Mouse (Mus musculus) cortical plate, adult 2 months (tissue): ENCODE results near the gene Usp48. TPM values are rescaled to one million over a fixed set of nuclear protein-coding genes. Genes with fewer than 3 reads are reported as not detected.

ENCODE experiments used
- H3K27ac ChIP-seq: fragments of 200-500 bp; 2 replicates; pipeline ENCODE4 v1.5.1; 2012; ENCODE audit warnings: low read length, control low read depth, inconsistent platforms; ENCODE audit not compliant: insufficient read depth
- H3K4me1 ChIP-seq: fragments of 200-500 bp; 2 replicates; pipeline ENCODE4 v1.6.1; 2011; ENCODE audit warnings: low read length; ENCODE audit not compliant: control insufficient read depth, insufficient read depth
- H3K4me3 ChIP-seq: fragments of 200-500 bp; 2 replicates; pipeline ENCODE4 v1.5.1; 2011; ENCODE audit warnings: mild to moderate bottlenecking, low read length, control low read depth; ENCODE audit not compliant: insufficient read depth
- CTCF ChIP-seq: fragments of 200-500 bp; IDR thresholded peaks from 2 replicates; pipeline ENCODE4 v1.5.1; 2011; ENCODE audit warnings: mild to moderate bottlenecking, control low read depth, low read length; ENCODE audit not compliant: insufficient read depth; ENCODE audit errors: extremely low read depth
- POLR2A ChIP-seq: fragments of 200-500 bp; IDR thresholded peaks from 2 replicates; pipeline ENCODE4 v1.6.1; 2011; ENCODE audit warnings: mild to moderate bottlenecking, low read length, control low read depth; ENCODE audit not compliant: insufficient read depth; ENCODE audit errors: extremely low read depth
- polyA plus RNA-seq: library from polyadenylated mRNA; depleted of rRNA; stranded (reverse); fragments of >200 nt; gene quantifications from 2 replicates; pipeline ENCODE4 v1.2.3, GENCODE M21; 2012

The Usp48 gene
- polyA plus RNA-seq, 1 experiment = 147 TPM

- no peak for TF ChIP-seq CTCF
- no peak for TF ChIP-seq POLR2A
- Histone ChIP-seq H3K27ac (no peak overlapping the region), H3K4me1 (peaks cover 19% of the 10 kb centered on the region), H3K4me3 (no peak overlapping the region)
Measured at GRCm38 (mm10) chr4:137695900-137696299, 102.3 kb downstream of the Usp48 start.

GRCm38 (mm10) chr4:137697156-137697885 lies 103.8 kb downstream of the Usp48 start:
- Histone ChIP-seq H3K4me3 (no peak overlapping the region), H3K27ac (no peak overlapping the region), H3K4me1 (peaks cover 16% of the 10 kb centered on the region)
- TF ChIP-seq POLR2A = no peak
- TF ChIP-seq CTCF = no peak

- TF ChIP-seq POLR2A (no peak), CTCF (no peak)
- no peak overlapping the region for H3K27ac ChIP-seq
- H3K4me3 ChIP-seq = no peak overlapping the region
- H3K4me1 ChIP-seq = peaks cover 16% of the 10 kb centered on the region
Measured at GRCm38 (mm10) chr4:137698076-137698985, 104.8 kb downstream of the Usp48 start.

GRCm38 (mm10) chr4:137699264-137700211 lies 106.0 kb downstream of the Usp48 start:
- TF ChIP-seq POLR2A (no peak), CTCF (no peak)
- peaks cover 16% of the 10 kb centered on the region for H3K4me1 ChIP-seq
- no peak overlapping the region for H3K27ac ChIP-seq

GRCm38 (mm10) chr4:137700960-137701359 lies 107.4 kb downstream of the Usp48 start:
- no peak overlapping the region for H3K4me3 ChIP-seq
- H3K4me1 ChIP-seq = peaks cover 17% of the 10 kb centered on the region
- TF ChIP-seq CTCF (no peak), POLR2A (no peak)
- no peak overlapping the region for H3K27ac ChIP-seq

More at GRCm38 (mm10) chr4:137699264-137700211, 106.0 kb downstream of the Usp48 start:
- H3K4me3 ChIP-seq = no peak overlapping the region

GRCm38 (mm10) chr4:137703077-137703476 lies 109.5 kb downstream of the Usp48 start:
- TF ChIP-seq CTCF (no peak), POLR2A (no peak)
- peaks cover 17% of the 10 kb centered on the region for H3K4me1 ChIP-seq

GRCm38 (mm10) chr4:137704561-137704960 lies 111.0 kb downstream of the Usp48 start:
- Histone ChIP-seq H3K27ac (no peak overlapping the region), H3K4me1 (peaks cover 15% of the 10 kb centered on the region), H3K4me3 (no peak overlapping the region)
- no peak for TF ChIP-seq POLR2A
- no peak for TF ChIP-seq CTCF

More at GRCm38 (mm10) chr4:137703077-137703476, 109.5 kb downstream of the Usp48 start:
- Histone ChIP-seq H3K4me3 (no peak overlapping the region), H3K27ac (no peak overlapping the region)

GRCm38 (mm10) chr4:137705379-137705778 lies 111.8 kb downstream of the Usp48 start:
- TF ChIP-seq CTCF (no peak), POLR2A (no peak)
- H3K4me1 ChIP-seq = peaks cover 11% of the 10 kb centered on the region
- no peak overlapping the region for H3K4me3 ChIP-seq
- no peak overlapping the region for H3K27ac ChIP-seq

GRCm38 (mm10) chr4:137706510-137706909 lies 113.0 kb downstream of the Usp48 start:
- H3K4me1 ChIP-seq = peaks cover 11% of the 10 kb centered on the region
- no peak overlapping the region for H3K4me3 ChIP-seq
- H3K27ac ChIP-seq = no peak overlapping the region
- TF ChIP-seq CTCF (no peak), POLR2A (no peak)
